Comparison of ENCODE assay signal across 8 mouse cellular contexts in the genomic region with DNA sequence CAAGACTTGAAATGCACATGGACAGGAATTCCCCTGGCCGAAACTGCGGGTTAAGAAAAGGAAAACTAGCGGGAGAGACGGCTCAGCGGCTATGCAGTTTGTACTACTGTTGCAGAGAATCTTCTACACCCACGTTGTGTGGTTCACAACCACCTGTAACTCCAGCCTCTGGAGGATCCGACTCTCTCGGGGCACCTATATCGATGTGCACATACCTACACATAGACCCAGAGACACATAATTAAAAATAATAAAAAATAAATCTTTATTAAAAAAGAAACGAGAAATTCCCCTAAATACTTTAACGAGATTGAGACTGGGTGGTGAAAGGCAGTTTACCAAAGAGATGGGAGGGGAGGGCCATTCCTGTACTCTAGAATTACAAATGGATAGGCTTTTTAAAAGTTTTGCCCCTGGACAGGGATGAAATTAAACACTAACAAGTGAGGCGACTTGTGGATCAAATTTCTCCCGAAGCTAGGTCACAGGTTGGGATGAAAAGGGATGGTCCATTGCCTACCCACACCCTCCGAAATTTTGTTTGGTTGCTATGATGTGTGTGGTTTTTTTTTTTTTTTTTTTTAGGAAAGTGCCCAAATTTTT. TPM values are rescaled to one million over a fixed set of nuclear protein-coding genes. Genes with fewer than 3 reads are reported as not detected.
DNase-seq lines count a peak whose midpoint lies in the region; ATAC-seq and TF ChIP-seq lines count a peak whose summit lies in the region.

No protein-coding gene starts in this region.

- 2% methylated on average over 14 of the region's 14 CpGs for WGBS in embryonic facial prominence, embryonic 12.5 days
- 6% methylated on average over 14 of the region's 14 CpGs for WGBS in hindbrain, embryonic 15.5 days
- 7% methylated on average over 14 of the region's 14 CpGs for whole genome bisulfite sequencing in midbrain, embryonic 16.5 days

- peaks cover 30% of the 10 kb centered on the region for H3K4me1 ChIP-seq in embryonic facial prominence, embryonic 12.5 days
- H3K4me1 ChIP-seq in hindbrain, embryonic 15.5 days (replicated peaks) = peaks cover 28% of the 10 kb centered on the region
- peaks cover 18% of the 10 kb centered on the region for H3K4me1 ChIP-seq in midbrain, embryonic 16.5 days (ENCODE audit: control insufficient read depth, insufficient read depth, low read length)

- no peaks in the 10 kb centered on the region for H3K27me3 ChIP-seq in embryonic facial prominence, embryonic 12.5 days
- no peaks in the 10 kb centered on the region; the same call in 1 of the 2 replicates for H3K27me3 ChIP-seq in hindbrain, embryonic 15.5 days
- H3K27me3 ChIP-seq in midbrain, embryonic 16.5 days (ENCODE audit: control insufficient read depth, insufficient read depth, low read depth, low read length) = peaks cover 3% of the 10 kb centered on the region; the same call in 1 of the 2 replicates

- no peak overlapping the region; the same call in 1 of the 2 replicates for H3K27ac ChIP-seq in left cerebral cortex, adult 2 months
- peak overlapping the region; percentile 100 for H3K27ac ChIP-seq in embryonic facial prominence, embryonic 12.5 days
- H3K27ac ChIP-seq in hindbrain, embryonic 15.5 days (replicated peaks) = peak overlapping the region; percentile 92
- H3K27ac ChIP-seq in midbrain, embryonic 16.5 days (ENCODE audit: low read length) = peak overlapping the region; percentile 85

- 0 out of 2 replicates have a peak, but pooled peaks have one; percentile 2 for ATAC-seq in embryonic facial prominence, embryonic 12.5 days (ENCODE audit: insufficient number of reproducible peaks, insufficient read depth, low FRiP score, low TSS enrichment)
- no peak for ATAC-seq in hindbrain, embryonic 15.5 days (ENCODE audit: low FRiP score, low read depth)
- peak; percentile 70 for ATAC-seq in midbrain, embryonic 16.5 days
- no peak for ATAC-seq in megakaryocyte progenitor cell, adult 5-6 weeks (replicated peaks; ENCODE audit: poor library complexity)

- H3K36me3 ChIP-seq in embryonic facial prominence, embryonic 12.5 days = no peaks in the 10 kb centered on the region
- no peaks in the 10 kb centered on the region for H3K36me3 ChIP-seq in hindbrain, embryonic 15.5 days
- H3K36me3 ChIP-seq in midbrain, embryonic 16.5 days (ENCODE audit: control insufficient read depth, insufficient read depth, low read length) = no peaks in the 10 kb centered on the region

- peak in 1 of 2 experiments; percentile 25 for DNase-seq in left cerebral cortex, adult 2 months (ENCODE audit: extremely low spot score in 1 of 2, low spot score in 2 of 2)
- no peak for DNase-seq in left cerebral cortex, postnatal 10 days (ENCODE audit: extremely low spot score in 1 of 2, low spot score in 2 of 2)
- DNase-seq in lung, postnatal 36 days = no peak
- DNase-seq in spleen, postnatal 36 days (ENCODE audit: low spot score in 2 of 2) = no peak

- peak overlapping the region; percentile 99; the same call in 1 of the 2 replicates for H3K9ac ChIP-seq in embryonic facial prominence, embryonic 12.5 days
- H3K9ac ChIP-seq in hindbrain, embryonic 15.5 days = peak overlapping the region; percentile 81; the same call in 1 of the 2 replicates
- peak overlapping the region; percentile 87; the same call in 1 of the 2 replicates for H3K9ac ChIP-seq in midbrain, embryonic 16.5 days (ENCODE audit: low read depth, low read length)

- H3K9me3 ChIP-seq in embryonic facial prominence, embryonic 12.5 days = no peaks in the 10 kb centered on the region
- no peaks in the 10 kb centered on the region for H3K9me3 ChIP-seq in hindbrain, embryonic 15.5 days
- H3K9me3 ChIP-seq in midbrain, embryonic 16.5 days (replicated peaks; ENCODE audit: control insufficient read depth, low read length, poor library complexity, severe bottlenecking) = no peaks in the 10 kb centered on the region

- peak overlapping the region; percentile 61; the same call in 1 of the 2 replicates for H3K4me3 ChIP-seq in left cerebral cortex, adult 2 months
- peak overlapping the region; percentile 88 for H3K4me3 ChIP-seq in embryonic facial prominence, embryonic 12.5 days
- H3K4me3 ChIP-seq in hindbrain, embryonic 15.5 days = peak overlapping the region; percentile 69
- peak overlapping the region; percentile 86 for H3K4me3 ChIP-seq in midbrain, embryonic 16.5 days (ENCODE audit: low read depth, low read length)

- H3K4me2 ChIP-seq in embryonic facial prominence, embryonic 12.5 days (replicated peaks) = peak overlapping the region; percentile 76
- H3K4me2 ChIP-seq in hindbrain, embryonic 15.5 days = peak overlapping the region; percentile 73
- peak overlapping the region; percentile 87 for H3K4me2 ChIP-seq in midbrain, embryonic 16.5 days (ENCODE audit: low read length)

- no peak for TF ChIP-seq CTCF in left cerebral cortex, adult 2 months (IDR thresholded peaks at IDR 0.05)

- intact Hi-C loops in left cerebral cortex, adult 2 months (cut with DNase I) = loop anchor here (5.0 kb wide), 1 partner anchor 43 kb away; no protein-coding TSS in a partner anchor
- intact Hi-C loops in left cerebral cortex, postnatal 10 days (cut with DNase I) = loop anchor here (5.0 kb wide), 1 partner anchor 43 kb away; no protein-coding TSS in a partner anchor

RNA-seq across cellular contexts. Expression of gene Gjc1, which starts 0.4 kb away (rescaled TPM):
- 1 to 10 TPM; 6.1 to 6.6 TPM for total RNA-seq in left cerebral cortex, adult 2 months (2021)
- total RNA-seq in left cerebral cortex, postnatal 10 days (2021) = 10 to 100 TPM; 19.7 to 26.1 TPM
- 103 and 105 TPM in 2 replicates for polyA plus RNA-seq in embryonic facial prominence, embryonic 12.5 days (2016; fragmentation: Nextera tagmentation; extraction: Ambion mirVana)
- 32.5 and 32.8 TPM in 2 replicates for polyA plus RNA-seq in hindbrain, embryonic 15.5 days (2015; fragmentation: Nextera tagmentation; extraction: Ambion mirVana)
- 25.8 and 28.2 TPM in 2 replicates for polyA plus RNA-seq in midbrain, embryonic 16.5 days (2015; fragmentation: Nextera tagmentation; extraction: Ambion mirVana)
- total RNA-seq in megakaryocyte progenitor cell, adult 5-6 weeks (2015) = not detected in 2 replicates
- total RNA-seq in megakaryocyte progenitor cell, adult 5-6 weeks (2017) = not detected in 2 replicates

RNA-seq across cellular contexts. Expression of gene Higd1b, which starts 15.8 kb away (rescaled TPM):
- 1 to 10 TPM; 6.1 to 8.1 TPM for total RNA-seq in left cerebral cortex, adult 2 months (2021)
- 1 to 10 TPM; 7.9 to 8.1 TPM for total RNA-seq in left cerebral cortex, postnatal 10 days (2021)
- polyA plus RNA-seq in embryonic facial prominence, embryonic 12.5 days (2016; fragmentation: Nextera tagmentation; extraction: Ambion mirVana) = not detected in 2 replicates
- 12.1 and 13.9 TPM in 2 replicates for polyA plus RNA-seq in hindbrain, embryonic 15.5 days (2015; fragmentation: Nextera tagmentation; extraction: Ambion mirVana)
- polyA plus RNA-seq in midbrain, embryonic 16.5 days (2015; fragmentation: Nextera tagmentation; extraction: Ambion mirVana) = 15.7 and 19.3 TPM in 2 replicates
- total RNA-seq in megakaryocyte progenitor cell, adult 5-6 weeks (2015) = not detected in 2 replicates
- not detected in 2 replicates for total RNA-seq in megakaryocyte progenitor cell, adult 5-6 weeks (2017)

RNA-seq across cellular contexts. Expression of gene Adam11, which starts 58.6 kb away (rescaled TPM):
- 100 to 1,000 TPM; 128 to 140 TPM for total RNA-seq in left cerebral cortex, adult 2 months (2021)
- total RNA-seq in left cerebral cortex, postnatal 10 days (2021) = 100 to 1,000 TPM; 109 to 114 TPM
- 23.2 and 25.0 TPM in 2 replicates for polyA plus RNA-seq in embryonic facial prominence, embryonic 12.5 days (2016; fragmentation: Nextera tagmentation; extraction: Ambion mirVana)
- polyA plus RNA-seq in hindbrain, embryonic 15.5 days (2015; fragmentation: Nextera tagmentation; extraction: Ambion mirVana) = 25.6 and 25.9 TPM in 2 replicates
- 32.2 and 34.9 TPM in 2 replicates for polyA plus RNA-seq in midbrain, embryonic 16.5 days (2015; fragmentation: Nextera tagmentation; extraction: Ambion mirVana)
- 0.17 and 2.9 TPM in 2 replicates for total RNA-seq in megakaryocyte progenitor cell, adult 5-6 weeks (2015)
- total RNA-seq in megakaryocyte progenitor cell, adult 5-6 weeks (2017) = 0.44 TPM in 1 of 2 replicates, not detected in the other

Comparison
In these comparisons a context has a peak if more than half of its experiments do, and no peak if none do; other contexts are left out.
1. ATAC-seq: peak in embryonic facial prominence, embryonic 12.5 days (single experiment) and midbrain, embryonic 16.5 days (single experiment); none in hindbrain, embryonic 15.5 days (single experiment) and megakaryocyte progenitor cell, adult 5-6 weeks (single experiment).
2. RNA of gene Gjc1, which starts 0.4 kb away (total RNA-seq): 19.7 to 26.1 TPM in left cerebral cortex, postnatal 10 days and 6.1 to 6.6 TPM in left cerebral cortex, adult 2 months; not detected in megakaryocyte progenitor cell, adult 5-6 weeks; every median in the first group is over 4 times any median in the second.
3. RNA of gene Higd1b, which starts 15.8 kb away (total RNA-seq): 7.9 to 8.1 TPM in left cerebral cortex, postnatal 10 days and 6.1 to 8.1 TPM in left cerebral cortex, adult 2 months; not detected in megakaryocyte progenitor cell, adult 5-6 weeks; every median in the first group is over 4 times any median in the second.
4. RNA of gene Adam11, which starts 58.6 kb away (total RNA-seq): 128 to 140 TPM in left cerebral cortex, adult 2 months and 109 to 114 TPM in left cerebral cortex, postnatal 10 days; 0.17 to 2.9 TPM in megakaryocyte progenitor cell, adult 5-6 weeks; every median in the first group is over 10 times any median in the second.
5. Peak in every context shown above with its lines, with median percentiles within 50 percentile points of each other: H3K4me3 ChIP-seq, H3K4me2 ChIP-seq and H3K9ac ChIP-seq.